Comparison of ENCODE assay signal across 25 mouse cellular contexts in genomic region chr9:99848327-99848726, GRCm38 (mm10). TPM values are rescaled to one million over a fixed set of nuclear protein-coding genes. Genes with fewer than 3 reads are reported as not detected.
DNase-seq lines count a peak whose midpoint lies in the region; ATAC-seq lines count a peak whose summit lies in the region.
"Had no signal": no experiment of that assay in that cellular context is flagged by ENCODE, and none has a peak within 500 bp of the region (broad histone marks: within the 10 kb centered on the region; RNA-seq: fewer than 3 reads in every experiment).

No protein-coding gene starts in this region.

- H3K9ac ChIP-seq in forebrain, embryonic 13.5 days: no peak overlapping the region
- no peak overlapping the region for H3K9ac ChIP-seq in forebrain, embryonic 14.5 days (ENCODE audit: low read length)
- no peak overlapping the region for H3K9ac ChIP-seq in neural tube, embryonic 11.5 days (ENCODE audit: low read length)
- H3K9ac ChIP-seq: forebrain, embryonic 12.5 days; hindbrain, embryonic 13.5 days; liver, embryonic 13.5 days had no signal

- no peak overlapping the region for H3K27ac ChIP-seq in forebrain, embryonic 13.5 days
- H3K27ac ChIP-seq in forebrain, embryonic 14.5 days (ENCODE audit: low read depth, low read length): no peak overlapping the region
- H3K27ac ChIP-seq in neural tube, embryonic 11.5 days (ENCODE audit: low read depth, low read length): no peak overlapping the region
- H3K27ac ChIP-seq: forebrain, embryonic 12.5 days; hindbrain, embryonic 13.5 days; kidney, postnatal 0 days; left cerebral cortex, adult 2 months; liver, embryonic 13.5 days; stomach, postnatal 0 days had no signal

- H3K4me2 ChIP-seq in forebrain, embryonic 13.5 days: 0 out of 2 replicates have a peak overlapping the region, but pooled peaks have one; percentile 4
- no peak overlapping the region for H3K4me2 ChIP-seq in forebrain, embryonic 14.5 days (ENCODE audit: low read length)
- H3K4me2 ChIP-seq in neural tube, embryonic 11.5 days (ENCODE audit: low read depth): no peak overlapping the region
- H3K4me2 ChIP-seq: forebrain, embryonic 12.5 days; hindbrain, embryonic 13.5 days; liver, embryonic 13.5 days had no signal

- no peak overlapping the region for H3K4me3 ChIP-seq in forebrain, embryonic 13.5 days
- no peak overlapping the region for H3K4me3 ChIP-seq in forebrain, embryonic 14.5 days (ENCODE audit: low read depth, low read length)
- no peak overlapping the region for H3K4me3 ChIP-seq in neural tube, embryonic 11.5 days (ENCODE audit: low read depth, low read length)
- H3K4me3 ChIP-seq: forebrain, embryonic 12.5 days; hindbrain, embryonic 13.5 days; left cerebral cortex, adult 2 months; liver, embryonic 13.5 days had no signal

- H3K9me3 ChIP-seq in forebrain, embryonic 13.5 days (replicated peaks): no peaks in the 10 kb centered on the region
- no peaks in the 10 kb centered on the region for H3K9me3 ChIP-seq in forebrain, embryonic 14.5 days (replicated peaks; ENCODE audit: control insufficient read depth, low read length)
- no peaks in the 10 kb centered on the region for H3K9me3 ChIP-seq in neural tube, embryonic 11.5 days (ENCODE audit: control insufficient read depth, low read length)
- H3K9me3 ChIP-seq: forebrain, embryonic 12.5 days; hindbrain, embryonic 13.5 days; liver, embryonic 13.5 days had no signal

- 22% methylated on average over 8 of the region's 8 CpGs for WGBS in forebrain, embryonic 13.5 days
- 26% methylated on average over 8 of the region's 8 CpGs for WGBS in forebrain, embryonic 14.5 days
- WGBS in neural tube, embryonic 11.5 days: 51% methylated on average over 8 of the region's 8 CpGs

- H3K27me3 ChIP-seq in forebrain, embryonic 13.5 days: peaks cover 15% of the 10 kb centered on the region
- no peaks in the 10 kb centered on the region for H3K27me3 ChIP-seq in forebrain, embryonic 14.5 days (replicated peaks; ENCODE audit: control insufficient read depth, insufficient read depth, low read length)
- no peaks in the 10 kb centered on the region for H3K27me3 ChIP-seq in neural tube, embryonic 11.5 days (ENCODE audit: control insufficient read depth, insufficient read depth, low read length)
- H3K27me3 ChIP-seq: hindbrain, embryonic 13.5 days; liver, embryonic 13.5 days had no signal

- no peak for DNase-seq in forebrain, embryonic 14.5 days (ENCODE audit: low spot score)
- DNase-seq in lung, postnatal 10 days: peak; percentile 38
- no peak for DNase-seq in lung, postnatal 36 days
- peak; percentile 7 for DNase-seq in lung, postnatal 14 days
- peak; percentile 35 for DNase-seq in neural tube, embryonic 11.5 days (ENCODE audit: low spot score)
- DNase-seq in kidney, adult 18-20 months: no peak
- DNase-seq: adrenal gland, adult 2 months; cerebellum, adult 11-12 months; cerebellum, postnatal 14 days; gastrocnemius, postnatal 14 days; heart, adult 18-20 months; kidney, adult 2 months; liver, embryonic 13.5 days; right cerebral cortex, postnatal 14 days; thymus, adult 2 months; thymus, postnatal 4 days had no signal

- no peak for ATAC-seq in forebrain, embryonic 13.5 days
- no peak for ATAC-seq in forebrain, embryonic 14.5 days
- no peak for ATAC-seq in neural tube, embryonic 11.5 days (ENCODE audit: insufficient read depth, low FRiP score, low TSS enrichment)
- ATAC-seq: inflammation-experienced regulatory T-cells, adult 6 months had no signal

- H3K4me1 ChIP-seq in forebrain, embryonic 13.5 days: peaks cover 6% of the 10 kb centered on the region; the same call in 1 of the 2 replicates
- H3K4me1 ChIP-seq in forebrain, embryonic 14.5 days (ENCODE audit: control insufficient read depth, insufficient read depth, low read length): no peaks in the 10 kb centered on the region
- no peaks in the 10 kb centered on the region for H3K4me1 ChIP-seq in neural tube, embryonic 11.5 days (ENCODE audit: control insufficient read depth, insufficient read depth, low read length)
- H3K4me1 ChIP-seq: hindbrain, embryonic 13.5 days; liver, embryonic 13.5 days had no signal

- H3K36me3 ChIP-seq in forebrain, embryonic 13.5 days (ENCODE audit: poor library complexity, severe bottlenecking): no peaks in the 10 kb centered on the region
- no peaks in the 10 kb centered on the region for H3K36me3 ChIP-seq in forebrain, embryonic 14.5 days (ENCODE audit: control insufficient read depth, insufficient read depth, low read length)
- H3K36me3 ChIP-seq in neural tube, embryonic 11.5 days (ENCODE audit: control insufficient read depth, insufficient read depth, low read length): no peaks in the 10 kb centered on the region
- H3K36me3 ChIP-seq: forebrain, embryonic 12.5 days; hindbrain, embryonic 13.5 days; liver, embryonic 13.5 days had no signal

RNA-seq across cellular contexts. Expression of gene Sox14, which starts 27.6 kb away (rescaled TPM):
- polyA plus RNA-seq in forebrain, embryonic 13.5 days (2015; fragmentation: Nextera tagmentation; extraction: Ambion mirVana): 4.2 and 8.1 TPM in 2 replicates
- 2.8 and 3.6 TPM in 2 replicates for polyA plus RNA-seq in forebrain, embryonic 14.5 days (2014; fragmentation: Nextera tagmentation; extraction: Ambion mirVana)
- 4.2 and 4.8 TPM in 2 replicates for polyA plus RNA-seq in neural tube, embryonic 11.5 days (2014; fragmentation: Nextera tagmentation; extraction: Ambion mirVana)
- polyA plus RNA-seq: adrenal gland, adult 2 months; C2C12; heart, embryonic 14.5 days; inflammation-experienced regulatory T-cells, adult 6 months; kidney, adult 2 months; kidney, postnatal 0 days; liver, embryonic 13.5 days; stomach, postnatal 0 days had no signal

Comparison
In these comparisons a context has a peak if more than half of its experiments do, and no peak if none do; other contexts are left out.
1. DNase-seq: peak in lung, postnatal 10 days (single experiment), lung, postnatal 14 days (single experiment) and neural tube, embryonic 11.5 days (single experiment); none in forebrain, embryonic 14.5 days (single experiment), lung, postnatal 36 days (single experiment) and kidney, adult 18-20 months (single experiment).